Mouse (Mus musculus): ENCODE data around the gene Ipo11.

DNA sequence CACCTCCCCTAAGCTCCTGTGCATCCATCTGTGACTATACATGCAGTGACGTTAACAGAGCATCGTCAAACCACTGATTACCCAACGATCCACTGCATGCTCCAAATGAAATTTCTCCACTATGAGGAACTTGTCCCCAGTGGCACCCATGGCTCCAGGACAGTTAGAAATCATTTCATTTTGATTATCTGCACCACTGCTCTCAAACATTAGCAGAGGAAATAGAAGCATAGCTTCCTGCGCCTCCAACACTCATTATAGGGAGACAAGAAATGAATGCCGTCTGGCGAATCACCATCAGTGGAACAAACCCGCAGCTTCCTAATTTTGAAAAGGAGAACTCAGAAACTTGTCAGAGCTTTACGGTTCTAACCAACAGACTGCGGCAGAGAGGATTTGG lies 123.7 kb downstream of the Ipo11 start:
- TF ChIP-seq CTCF (IDR thresholded peaks at IDR 0.05; ENCODE audit: control insufficient read depth, insufficient read depth, low read length) (no peak), POLR2A (IDR thresholded peaks at IDR 0.05; ENCODE audit: borderline replicate concordance, control insufficient read depth, low read depth, low read length) (no peak)
